Mouse (Mus musculus): ENCODE data around the gene Add2. TPM values are rescaled to one million over a fixed set of nuclear protein-coding genes. Genes with fewer than 3 reads are reported as not detected.
A peak's percentile ranks its signal among the peaks of the same experiment; 100 is the strongest.

Gene Add2
- polyA plus RNA-seq, 1 experiment from 2014 or later: 26.6 TPM

- DNase-seq (ENCODE audit: low spot score): peak; percentile 51
- Histone ChIP-seq H3K27ac (replicated peaks) (no peak overlapping the region), H3K36me3 (replicated peaks) (no peaks in the 10 kb centered on the region), H3K4me3 (no peak overlapping the region), H3K27me3 (replicated peaks; ENCODE audit: low read depth, poor library complexity, severe bottlenecking) (0 out of 2 replicates have a peak, but pooled peaks cover under 1% of the 10 kb centered on the region), H3K9me3 (no peaks in the 10 kb centered on the region), H3K4me1 (no peaks in the 10 kb centered on the region)
- 27% methylated on average over 3 of the region's 3 CpGs for WGBS
These were observed 7.5 kb upstream of the Add2 start for GRCm38 (mm10) chr6:86020948-86021347.

- Histone ChIP-seq H3K27me3 (replicated peaks; ENCODE audit: low read depth, poor library complexity, severe bottlenecking) (peaks cover 57% of the 10 kb centered on the region), H3K9me3 (no peaks in the 10 kb centered on the region), H3K36me3 (replicated peaks) (no peaks in the 10 kb centered on the region), H3K27ac (replicated peaks) (no peak overlapping the region), H3K4me3 (no peak overlapping the region), H3K4me1 (peaks cover 16% of the 10 kb centered on the region)
- WGBS: 83% methylated on average over 8 of the region's 8 CpGs
- DNase-seq (ENCODE audit: low spot score): no peak
These were observed 1.7 kb upstream of the Add2 start for GRCm38 (mm10) chr6:86026632-86027292.

DNA sequence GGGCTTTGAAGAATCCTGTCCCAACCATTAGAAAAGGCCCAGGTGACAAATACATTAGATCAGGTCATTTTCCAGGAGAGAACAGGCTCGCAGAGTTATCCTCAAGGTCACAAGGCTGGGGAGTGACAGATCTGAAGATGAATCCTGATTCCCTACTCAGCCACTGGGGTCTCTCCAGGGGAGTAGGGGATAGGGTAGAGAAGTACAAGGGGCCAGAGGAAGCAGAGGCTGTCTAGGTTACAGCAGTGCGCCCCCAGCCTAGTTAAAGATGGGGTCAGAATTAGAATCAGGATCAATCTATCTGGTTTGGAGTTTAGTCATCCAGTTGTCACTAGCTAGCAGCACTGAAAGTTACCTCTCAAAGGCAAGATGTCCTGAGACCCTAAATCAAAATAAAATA lies 331 bp upstream of the Add2 start:
- peak overlapping the region; percentile 88 for H3K27ac ChIP-seq (replicated peaks)
- no peaks in the 10 kb centered on the region for H3K36me3 ChIP-seq (replicated peaks)
- peaks cover 16% of the 10 kb centered on the region for H3K4me1 ChIP-seq
- peak overlapping the region; percentile 76 for H3K4me3 ChIP-seq
- H3K27me3 ChIP-seq (replicated peaks; ENCODE audit: low read depth, poor library complexity, severe bottlenecking): peaks cover 57% of the 10 kb centered on the region
- DNase-seq (ENCODE audit: low spot score): no peak
- no peaks in the 10 kb centered on the region for H3K9me3 ChIP-seq
- 54% methylated on average over 2 of the region's 2 CpGs for WGBS

GRCm38 (mm10) chr6:86029323-86029713 lies 837 bp downstream of the Add2 start:
- peak overlapping the region; percentile 88 for H3K27ac ChIP-seq (replicated peaks)
- WGBS: 8% methylated on average over 6 of the region's 6 CpGs

DNA sequence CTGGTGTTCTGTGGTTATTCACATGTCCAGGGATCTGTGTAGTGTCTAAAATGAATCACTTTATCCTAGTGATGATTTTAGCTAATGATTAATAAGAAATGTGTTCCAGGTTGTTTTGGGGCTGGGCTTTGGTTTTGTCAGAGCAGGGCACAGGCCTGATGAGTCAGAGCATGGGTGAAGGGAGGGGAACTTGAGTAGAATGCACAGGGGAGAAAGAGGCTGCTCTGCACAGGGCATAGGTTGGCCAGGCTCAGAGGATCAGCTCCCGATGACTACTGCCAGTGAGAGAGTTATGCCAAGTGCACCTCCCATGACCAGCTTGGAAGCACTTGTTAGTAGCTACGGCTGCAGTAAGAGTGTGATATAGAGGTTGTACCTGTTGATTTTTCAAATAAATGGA lies 3.0 kb downstream of the Add2 start:
- no peak overlapping the region for H3K4me3 ChIP-seq
- H3K27me3 ChIP-seq (replicated peaks; ENCODE audit: low read depth, poor library complexity, severe bottlenecking): peaks cover 50% of the 10 kb centered on the region
- 93% methylated on average over 2 of the region's 2 CpGs for WGBS
- no peak for DNase-seq (ENCODE audit: low spot score)
- peaks cover 16% of the 10 kb centered on the region for H3K4me1 ChIP-seq
- H3K27ac ChIP-seq (replicated peaks): no peak overlapping the region
- no peaks in the 10 kb centered on the region for H3K36me3 ChIP-seq (replicated peaks)
- H3K9me3 ChIP-seq: no peaks in the 10 kb centered on the region

More at GRCm38 (mm10) chr6:86029323-86029713, 837 bp downstream of the Add2 start:
- no peaks in the 10 kb centered on the region for H3K9me3 ChIP-seq
- H3K4me3 ChIP-seq: peak overlapping the region; percentile 76
- peaks cover 16% of the 10 kb centered on the region for H3K4me1 ChIP-seq
- H3K36me3 ChIP-seq (replicated peaks): no peaks in the 10 kb centered on the region
- no peak for DNase-seq (ENCODE audit: low spot score)
- H3K27me3 ChIP-seq (replicated peaks; ENCODE audit: low read depth, poor library complexity, severe bottlenecking): peaks cover 57% of the 10 kb centered on the region

DNA sequence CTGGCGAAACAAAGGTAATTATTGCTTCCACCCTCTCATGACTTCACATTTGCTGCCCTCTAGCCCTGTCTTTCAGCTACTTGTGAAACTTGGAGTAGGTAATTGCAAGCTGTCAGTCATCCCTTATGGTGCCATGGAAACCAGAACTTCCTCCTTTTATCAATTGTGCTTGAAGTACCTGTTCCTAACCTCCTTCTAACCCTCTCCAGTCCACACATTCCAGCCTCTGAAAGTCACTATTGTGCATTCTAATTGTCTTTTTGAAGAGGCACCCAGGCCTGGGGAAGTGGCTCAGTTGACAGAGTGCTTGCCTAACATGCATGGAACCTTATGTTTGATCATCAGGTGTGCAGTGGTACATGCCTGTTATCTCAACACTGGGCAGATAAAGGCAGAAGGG lies 5.2 kb downstream of the Add2 start:
- Histone ChIP-seq H3K9me3 (no peaks in the 10 kb centered on the region), H3K27me3 (replicated peaks; ENCODE audit: low read depth, poor library complexity, severe bottlenecking) (peaks cover 29% of the 10 kb centered on the region), H3K36me3 (replicated peaks) (no peaks in the 10 kb centered on the region), H3K4me3 (no peak overlapping the region), H3K27ac (replicated peaks) (no peak overlapping the region), H3K4me1 (peaks cover 9% of the 10 kb centered on the region)
- WGBS: 83% methylated on average over 1 of the region's 1 CpGs
- DNase-seq (ENCODE audit: low spot score): no peak

DNA sequence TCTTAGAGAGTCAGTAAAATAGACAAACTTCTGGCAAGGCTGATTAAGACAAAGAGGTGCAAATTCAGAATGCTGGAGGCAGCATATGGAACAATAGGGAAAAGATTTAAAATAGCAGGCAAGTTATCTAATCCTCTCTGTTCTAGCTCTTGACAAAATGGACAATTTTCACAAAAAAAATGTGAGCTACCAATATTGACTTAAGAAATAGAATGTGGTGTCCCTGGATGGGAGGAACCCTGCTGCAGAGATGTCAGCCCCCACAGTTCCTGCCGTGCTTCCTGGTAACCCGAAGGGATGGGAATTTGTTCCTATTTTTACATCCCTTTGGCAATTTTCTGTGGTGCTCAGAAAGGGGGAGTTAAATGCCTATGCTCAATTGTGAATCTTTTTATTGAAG lies 10.4 kb downstream of the Add2 start:
- H3K4me1 ChIP-seq: no peaks in the 10 kb centered on the region
- H3K4me3 ChIP-seq: no peak overlapping the region
- DNase-seq (ENCODE audit: low spot score): no peak
- H3K27me3 ChIP-seq (replicated peaks; ENCODE audit: low read depth, poor library complexity, severe bottlenecking): no peaks in the 10 kb centered on the region
- no peak overlapping the region for H3K27ac ChIP-seq (replicated peaks)
- WGBS: 66% methylated on average over 2 of the region's 2 CpGs
- no peaks in the 10 kb centered on the region for H3K36me3 ChIP-seq (replicated peaks)
- H3K9me3 ChIP-seq: no peaks in the 10 kb centered on the region

DNA sequence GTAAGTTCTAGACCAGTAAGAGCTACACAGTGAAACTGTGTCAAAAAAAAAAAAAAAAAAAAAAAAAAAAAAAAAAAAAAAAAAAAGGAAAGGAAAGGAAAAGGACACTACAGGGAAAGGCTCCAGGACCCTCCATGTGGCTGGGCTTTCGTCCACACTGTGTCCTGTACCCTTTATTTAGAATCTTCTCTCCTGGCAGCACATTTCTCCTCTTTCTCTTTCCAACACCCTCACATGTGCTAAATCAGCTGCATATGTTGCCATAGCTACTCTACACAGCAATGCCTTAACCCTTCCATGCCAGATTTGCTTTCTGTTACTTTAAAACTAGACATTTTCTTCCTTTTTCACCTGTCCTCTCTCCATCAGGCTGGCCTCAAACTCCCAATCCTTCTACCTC lies 11.7 kb downstream of the Add2 start:
- Histone ChIP-seq H3K36me3 (replicated peaks) (no peaks in the 10 kb centered on the region), H3K27ac (replicated peaks) (no peak overlapping the region), H3K4me3 (no peak overlapping the region), H3K9me3 (no peaks in the 10 kb centered on the region), H3K4me1 (no peaks in the 10 kb centered on the region), H3K27me3 (replicated peaks; ENCODE audit: low read depth, poor library complexity, severe bottlenecking) (no peaks in the 10 kb centered on the region)
- 81% methylated on average over 1 of the region's 1 CpGs for WGBS
- no peak for DNase-seq (ENCODE audit: low spot score)

DNA sequence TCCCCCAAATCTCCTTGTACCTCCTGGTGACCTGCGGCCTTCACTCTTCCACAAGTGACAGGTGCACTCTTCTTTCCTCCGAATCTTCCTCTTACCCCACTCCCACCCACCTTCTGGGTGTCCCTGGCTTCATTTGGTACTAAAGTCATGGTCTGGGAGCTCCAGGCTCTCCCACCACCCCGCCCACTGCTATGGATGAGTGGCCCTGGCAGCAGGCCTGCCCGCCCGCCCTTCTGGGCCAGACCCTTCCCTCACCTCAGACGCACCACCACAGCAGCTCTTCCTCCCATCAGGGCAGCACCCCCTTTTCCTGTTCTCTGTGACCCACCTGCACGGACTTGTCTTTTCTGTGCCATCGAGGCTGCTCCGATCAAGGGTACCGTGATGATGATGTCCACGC lies 19.0 kb downstream of the Add2 start:
- Histone ChIP-seq H3K27me3 (replicated peaks; ENCODE audit: low read depth, poor library complexity, severe bottlenecking) (no peaks in the 10 kb centered on the region), H3K4me3 (no peak overlapping the region), H3K9me3 (no peaks in the 10 kb centered on the region), H3K27ac (replicated peaks) (no peak overlapping the region), H3K36me3 (replicated peaks) (no peaks in the 10 kb centered on the region), H3K4me1 (peaks cover 21% of the 10 kb centered on the region)
- no peak for DNase-seq (ENCODE audit: low spot score)
- WGBS: 85% methylated on average over 11 of the region's 11 CpGs

- no peak for DNase-seq (ENCODE audit: low spot score)
- H3K36me3 ChIP-seq (replicated peaks): no peaks in the 10 kb centered on the region
- H3K27me3 ChIP-seq (replicated peaks; ENCODE audit: low read depth, poor library complexity, severe bottlenecking): no peaks in the 10 kb centered on the region
- no peak overlapping the region for H3K4me3 ChIP-seq
- no peak overlapping the region for H3K27ac ChIP-seq (replicated peaks)
- H3K4me1 ChIP-seq: peaks cover 31% of the 10 kb centered on the region
- 84% methylated on average over 5 of the region's 5 CpGs for WGBS
- no peaks in the 10 kb centered on the region for H3K9me3 ChIP-seq
These were observed 20.0 kb downstream of the Add2 start for GRCm38 (mm10) chr6:86048509-86048908.

DNA sequence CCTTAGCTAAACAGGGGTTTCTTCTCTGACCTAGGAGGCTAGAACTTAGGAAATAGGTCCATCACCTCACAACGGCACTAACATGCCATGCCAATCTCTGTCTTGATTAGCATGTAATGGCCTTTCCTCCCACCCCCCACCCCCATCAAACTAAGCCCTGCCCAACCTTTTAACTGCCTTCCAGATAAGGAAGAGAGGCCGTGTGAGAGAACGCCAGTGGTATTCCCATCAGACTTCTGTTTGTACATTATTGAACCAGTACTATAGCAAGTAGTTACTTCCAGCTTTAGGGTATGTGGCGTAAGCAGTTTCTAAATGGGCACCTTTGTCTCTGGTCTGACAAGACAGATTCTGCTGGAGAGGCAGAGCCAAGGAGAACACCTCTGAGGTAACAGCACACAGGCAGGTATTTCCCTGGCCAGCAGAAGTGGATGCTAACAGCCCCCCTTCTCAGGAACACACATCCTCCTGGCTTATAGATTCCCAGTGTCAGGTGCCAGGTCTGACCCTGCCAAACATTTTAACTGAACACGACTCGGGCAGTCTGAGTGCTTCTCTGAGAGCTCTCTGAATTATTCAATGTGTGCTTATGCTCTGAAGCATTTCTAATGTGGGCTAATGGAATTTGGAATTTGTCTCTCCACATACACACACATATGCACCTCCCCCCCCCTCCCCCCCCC lies 22.2 kb downstream of the Add2 start:
- Histone ChIP-seq H3K9me3 (no peaks in the 10 kb centered on the region), H3K36me3 (replicated peaks) (no peaks in the 10 kb centered on the region), H3K27ac (replicated peaks) (no peak overlapping the region), H3K4me1 (peaks cover 37% of the 10 kb centered on the region), H3K4me3 (no peak overlapping the region), H3K27me3 (replicated peaks; ENCODE audit: low read depth, poor library complexity, severe bottlenecking) (no peaks in the 10 kb centered on the region)
- WGBS: 69% methylated on average over 6 of the region's 6 CpGs
- DNase-seq (ENCODE audit: low spot score): no peak

DNA sequence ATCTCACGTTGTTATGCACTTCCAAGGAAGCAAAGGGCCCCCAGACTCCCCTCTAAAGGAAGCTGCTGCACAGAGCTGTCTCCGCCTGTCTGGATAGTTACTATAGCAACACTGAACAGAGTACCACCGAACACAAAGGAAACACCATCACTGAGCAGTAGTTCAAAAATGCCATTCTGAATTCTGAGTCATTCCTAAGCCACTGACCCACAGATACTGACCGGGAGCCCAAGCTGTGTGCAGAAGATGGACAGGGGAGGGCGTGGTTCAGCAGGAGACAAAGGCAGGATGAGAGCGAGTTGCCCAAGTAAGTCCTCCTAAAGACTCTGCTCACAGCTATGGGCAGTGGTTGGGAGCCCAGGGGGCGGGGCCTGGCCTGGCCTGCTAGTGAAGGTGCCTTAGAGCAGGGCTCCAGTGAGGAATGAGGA lies 23.6 kb downstream of the Add2 start:
- Histone ChIP-seq H3K4me3 (no peak overlapping the region), H3K27ac (replicated peaks) (peak overlapping the region; percentile 73), H3K4me1 (peaks cover 37% of the 10 kb centered on the region), H3K27me3 (replicated peaks; ENCODE audit: low read depth, poor library complexity, severe bottlenecking) (no peaks in the 10 kb centered on the region), H3K9me3 (no peaks in the 10 kb centered on the region), H3K36me3 (replicated peaks) (no peaks in the 10 kb centered on the region)
- WGBS: 27% methylated on average over 7 of the region's 7 CpGs
- peak; percentile 49 for DNase-seq (ENCODE audit: low spot score)

DNA sequence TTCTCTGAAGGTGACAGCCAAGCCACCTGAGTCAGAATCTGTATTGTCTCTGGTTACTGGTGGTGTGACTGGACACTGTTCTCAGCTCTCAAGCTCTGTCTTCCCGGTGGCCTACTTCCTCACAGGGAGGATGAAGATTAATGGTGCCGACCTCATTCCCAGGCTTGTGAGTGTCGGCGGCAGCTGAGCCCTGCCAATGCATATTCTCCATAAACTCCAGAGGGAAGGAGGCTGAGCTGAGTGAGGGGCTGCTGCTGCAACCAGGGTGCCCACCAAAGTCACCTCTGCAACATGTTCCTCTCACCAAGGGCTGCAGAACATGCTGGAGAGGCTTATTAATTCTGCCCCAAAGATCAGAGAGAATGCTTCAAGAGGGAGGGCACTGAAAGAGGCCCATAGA lies 24.1 kb downstream of the Add2 start:
- Histone ChIP-seq H3K9me3 (no peaks in the 10 kb centered on the region), H3K4me3 (no peak overlapping the region), H3K27me3 (replicated peaks; ENCODE audit: low read depth, poor library complexity, severe bottlenecking) (no peaks in the 10 kb centered on the region), H3K4me1 (peaks cover 37% of the 10 kb centered on the region), H3K36me3 (replicated peaks) (no peaks in the 10 kb centered on the region), H3K27ac (replicated peaks) (peak overlapping the region; percentile 73)
- WGBS: 62% methylated on average over 4 of the region's 4 CpGs
- DNase-seq (ENCODE audit: low spot score): no peak

Measured in embryonic facial prominence, embryonic 10.5 days (tissue).